Mouse (Mus musculus) midbrain, embryonic 14.5 days (tissue): ENCODE measurements around the gene Reps1. TPM values are rescaled to one million over a fixed set of nuclear protein-coding genes. Genes with fewer than 3 reads are reported as not detected.
A peak's percentile ranks its signal among the peaks of the same experiment; 100 is the strongest.
"Not testable (repeated sequence)": the region's sequence is repeated elsewhere in the genome, so short reads cannot be mapped to it uniquely, and the experiment has no call there.

Experiments used
- ATAC-seq: fragments of 200-750 bp; cut with Nextera tagmentation; 2 replicates; pipeline ENCODE4 v1.8.0; 2017; ENCODE audit warnings: moderate number of reproducible peaks, moderate library complexity; ENCODE audit not compliant: low FRiP score, low TSS enrichment
- DNase-seq: peaks from one replicate; pipeline ENCODE4 v3.0.0-alpha.2; 2015
- H3K27ac ChIP-seq: fragments of 300-500 bp; sonication (generic); replicated peaks from 2 replicates; pipeline ENCODE4 v1.5.1; 2014; ENCODE audit warnings: mild to moderate bottlenecking, low read depth, low read length, moderate library complexity
- H3K27me3 ChIP-seq: fragments of 300-500 bp; sonication (generic); 2 replicates; pipeline ENCODE4 v1.6.1; 2014; ENCODE audit warnings: low read length, control low read depth, mixed read lengths; ENCODE audit not compliant: control insufficient read depth, insufficient read depth
- H3K36me3 ChIP-seq: fragments of 300-500 bp; sonication (generic); 2 replicates; pipeline ENCODE4 v1.6.1; 2014; ENCODE audit warnings: low read length, control low read depth; ENCODE audit not compliant: control insufficient read depth, insufficient read depth
- H3K4me1 ChIP-seq: fragments of 300-500 bp; sonication (generic); 2 replicates; pipeline ENCODE4 v1.6.1; 2014; ENCODE audit warnings: mild to moderate bottlenecking, antibody characterized with exemption, low read length, control low read depth; ENCODE audit not compliant: control insufficient read depth, insufficient read depth
- H3K4me2 ChIP-seq: fragments of 300-500 bp; sonication (generic); 2 replicates; pipeline ENCODE4 v1.6.1; 2014; ENCODE audit warnings: mild to moderate bottlenecking, low read length, moderate library complexity
- H3K4me3 ChIP-seq: fragments of 300-500 bp; sonication (generic); replicated peaks from 2 replicates; pipeline ENCODE4 v1.5.1; 2014; ENCODE audit warnings: low read depth, low read length
- H3K9ac ChIP-seq: fragments of 300-500 bp; sonication (generic); replicated peaks from 2 replicates; pipeline ENCODE4 v1.6.1; 2014; ENCODE audit warnings: mild to moderate bottlenecking, low read length, moderate library complexity
- H3K9me3 ChIP-seq: fragments of 300-500 bp; sonication (generic); 2 replicates; pipeline ENCODE4 v1.6.1; 2016; ENCODE audit warnings: low read length, control low read depth, mixed read lengths; ENCODE audit not compliant: control insufficient read depth
- WGBS: fragments of 180-500 bp; shearing (Covaris S2); extraction: QIAGEN DNeasy Blood & Tissue Kit; methylation state at CpG from one replicate; pipeline ENCODE4 v1.1.7; 2014; 5-methylcytosine and 5-hydroxymethylcytosine counted together
- polyA plus RNA-seq: library from polyadenylated mRNA; unstranded; fragments of >200 nt; fragmentation: Nextera tagmentation; extraction: Ambion mirVana; gene quantifications from 2 replicates; pipeline ENCODE4 v1.2.1, GENCODE M21; 2014

Reps1 gene
- polyA plus RNA-seq, 1 experiment from 2014 or later, result 23.1 TPM

DNA sequence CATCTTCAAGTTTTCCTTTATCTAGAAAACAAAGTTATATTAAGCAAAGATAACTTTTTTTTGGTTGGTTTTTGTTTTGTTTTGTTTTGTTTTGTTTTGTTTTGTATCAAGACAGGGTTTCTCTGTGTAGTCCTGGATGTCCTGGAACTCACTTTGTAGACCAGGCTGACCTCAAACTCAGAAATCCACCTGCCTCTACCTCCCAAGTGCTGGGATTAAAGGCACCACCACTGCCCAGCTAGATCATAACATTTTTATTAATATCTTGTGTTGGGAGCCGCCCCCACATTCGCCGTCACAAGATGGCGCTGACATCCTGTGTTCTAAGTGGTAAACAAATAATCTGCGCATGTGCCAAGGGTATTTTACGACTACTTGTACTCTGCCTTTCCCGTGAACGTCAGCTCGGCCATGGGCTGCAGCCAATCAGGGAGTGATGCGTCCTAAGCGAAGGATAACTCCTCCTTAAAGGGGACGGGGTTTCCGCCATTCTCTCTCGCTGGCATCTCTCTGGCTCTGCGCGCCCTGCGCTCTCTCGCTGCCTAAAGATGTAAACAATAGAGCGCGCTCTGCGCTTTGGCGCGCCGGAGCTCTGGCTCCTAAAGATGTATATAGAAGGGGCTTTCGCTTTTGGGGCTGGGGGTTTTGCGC is 83.3 kb downstream of the Reps1 start:
- not testable (repeated sequence) for H3K4me1 ChIP-seq, H3K9ac ChIP-seq, DNase-seq, H3K27ac ChIP-seq, H3K27me3 ChIP-seq, H3K36me3 ChIP-seq, ATAC-seq, H3K9me3 ChIP-seq
- Histone ChIP-seq H3K4me2 (peak overlapping the region; percentile 41; the same call in 1 of the 2 replicates), H3K4me3 (peak overlapping the region; percentile 17; the same call in 1 of the 2 replicates)
- 71% methylated on average over 13 of the region's 26 CpGs for WGBS

DNA sequence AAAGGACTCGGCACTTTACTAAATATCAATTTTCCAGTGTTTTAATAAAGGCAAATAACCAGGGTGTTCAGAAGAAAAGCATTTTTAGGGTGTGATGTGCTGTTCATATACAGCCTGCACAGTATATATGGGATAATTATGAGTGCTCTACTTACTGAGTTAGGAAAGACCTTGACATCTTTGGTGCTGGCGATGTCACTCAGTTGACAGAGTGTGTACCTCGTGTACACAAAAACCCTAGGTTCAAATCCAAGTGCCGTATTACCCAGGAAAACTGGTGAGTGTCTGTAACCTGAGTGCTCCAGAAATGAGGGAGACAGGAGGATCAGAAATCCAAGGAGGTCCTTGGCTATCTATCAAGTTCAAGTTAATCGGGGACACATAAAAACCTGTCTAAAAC is 84.0 kb downstream of the Reps1 start:
- WGBS, result 82% methylated on average over 5 of the region's 5 CpGs
- peak; percentile 64; the same call in 1 of the 2 replicates for ATAC-seq
- no peaks in the 10 kb centered on the region for H3K27me3 ChIP-seq
- H3K27ac ChIP-seq, result no peak overlapping the region
- H3K9ac ChIP-seq, result no peak overlapping the region
- peak overlapping the region; percentile 41 for H3K4me2 ChIP-seq
- no peaks in the 10 kb centered on the region for H3K36me3 ChIP-seq
- no peaks in the 10 kb centered on the region for H3K9me3 ChIP-seq
- H3K4me1 ChIP-seq, result no peaks in the 10 kb centered on the region
- peak overlapping the region; percentile 17; the same call in 1 of the 2 replicates for H3K4me3 ChIP-seq
- DNase-seq, result no peak

DNA sequence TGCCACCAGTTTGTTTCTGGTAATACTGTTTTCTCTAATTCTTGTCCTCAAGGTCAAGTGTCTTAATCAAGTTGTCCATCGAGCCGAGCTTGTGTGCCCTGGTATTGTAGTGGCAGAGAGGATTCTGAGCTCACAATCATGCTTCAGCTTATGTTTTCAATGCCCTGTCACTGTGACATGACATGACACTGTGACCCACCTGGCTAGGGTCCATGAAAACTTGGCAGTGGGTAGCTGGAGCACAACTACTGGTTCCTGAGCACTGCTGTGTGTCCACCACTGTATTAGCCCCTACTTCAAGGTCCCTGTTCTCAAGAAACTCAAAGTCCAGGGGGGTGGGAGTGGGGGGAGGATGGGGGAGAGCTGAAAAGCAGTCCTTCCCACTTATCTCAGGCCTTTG is 85.7 kb downstream of the Reps1 start:
- H3K4me2 ChIP-seq, result no peak overlapping the region
- no peak for DNase-seq

DNA sequence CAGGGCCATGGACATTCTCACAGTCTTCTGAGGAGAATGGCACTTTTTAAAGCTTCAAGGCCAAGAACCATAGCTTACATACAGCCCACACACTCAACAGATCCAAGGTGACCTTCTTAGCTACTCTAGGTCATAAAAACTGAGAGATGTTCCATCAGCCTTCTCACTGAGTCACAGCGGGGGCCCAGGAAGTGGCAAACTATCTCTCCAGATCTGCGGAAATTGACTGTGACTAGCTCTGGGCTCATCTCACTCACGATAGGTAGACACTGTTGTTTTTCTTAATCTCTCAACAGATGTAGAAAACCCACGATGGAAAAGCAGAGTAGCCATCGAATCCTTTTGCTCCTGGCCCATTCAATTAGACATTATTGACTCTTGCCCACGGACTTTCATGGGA is 86.6 kb downstream of the Reps1 start:
- no peak for DNase-seq
- H3K27me3 ChIP-seq, result no peaks in the 10 kb centered on the region
- WGBS, result 91% methylated on average over 6 of the region's 6 CpGs
- no peaks in the 10 kb centered on the region for H3K4me1 ChIP-seq
- H3K9me3 ChIP-seq, result no peaks in the 10 kb centered on the region
- no peak overlapping the region for H3K27ac ChIP-seq
- no peak overlapping the region for H3K9ac ChIP-seq
- ATAC-seq, result no peak
- H3K4me3 ChIP-seq, result no peak overlapping the region
- no peak overlapping the region for H3K4me2 ChIP-seq
- no peaks in the 10 kb centered on the region for H3K36me3 ChIP-seq

More for the DNA sequence above, 85.7 kb downstream of the Reps1 start:
- H3K4me1 ChIP-seq, result no peaks in the 10 kb centered on the region
- H3K27ac ChIP-seq, result no peak overlapping the region
- no peaks in the 10 kb centered on the region for H3K9me3 ChIP-seq
- H3K27me3 ChIP-seq, result no peaks in the 10 kb centered on the region
- no peak for ATAC-seq
- no peak overlapping the region for H3K9ac ChIP-seq
- H3K4me3 ChIP-seq, result no peak overlapping the region
- WGBS, result 87% methylated on average over 2 of the region's 2 CpGs
- no peaks in the 10 kb centered on the region for H3K36me3 ChIP-seq

DNA sequence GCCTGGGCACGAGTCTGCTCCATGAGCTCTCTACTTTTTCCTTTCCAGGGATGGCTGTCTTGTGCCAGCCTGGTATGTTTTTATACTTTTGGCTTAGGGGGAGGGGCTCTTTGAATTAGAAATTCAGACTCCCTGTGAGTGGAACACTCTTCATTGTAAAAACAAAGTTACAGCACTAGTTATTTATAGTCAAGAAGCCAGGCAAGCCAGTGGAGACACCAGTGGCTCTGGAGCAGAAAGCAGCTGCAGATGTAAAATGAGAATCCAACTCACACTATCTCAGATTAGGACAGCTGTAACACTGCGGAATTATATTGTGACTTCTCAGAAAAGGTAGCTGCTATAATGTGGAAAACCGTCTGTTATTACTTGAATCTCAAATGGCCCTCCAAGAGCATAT is 91.6 kb downstream of the Reps1 start:
- Histone ChIP-seq H3K4me2 (no peak overlapping the region), H3K27me3 (no peaks in the 10 kb centered on the region), H3K4me1 (no peaks in the 10 kb centered on the region), H3K4me3 (no peak overlapping the region), H3K9ac (no peak overlapping the region), H3K27ac (no peak overlapping the region), H3K9me3 (no peaks in the 10 kb centered on the region), H3K36me3 (no peaks in the 10 kb centered on the region)
- 82% methylated on average over 3 of the region's 3 CpGs for WGBS
- DNase-seq, result no peak
- ATAC-seq, result no peak

- DNase-seq, result no peak
- H3K9ac ChIP-seq, result no peak overlapping the region
- H3K9me3 ChIP-seq, result no peaks in the 10 kb centered on the region
- no peak overlapping the region for H3K4me3 ChIP-seq
- H3K27ac ChIP-seq, result no peak overlapping the region
- no peaks in the 10 kb centered on the region for H3K36me3 ChIP-seq
- H3K27me3 ChIP-seq, result no peaks in the 10 kb centered on the region
- no peak overlapping the region for H3K4me2 ChIP-seq
- H3K4me1 ChIP-seq, result no peaks in the 10 kb centered on the region
- ATAC-seq, result no peak
- 89% methylated on average over 7 of the region's 7 CpGs for WGBS
Observed at GRCm38 (mm10) chr10:18162435-18162971, 106.8 kb downstream of the Reps1 start.

Other genes with a start within 250 kb of the Reps1 start
- gene Heca, start 107.8 kb upstream of the Reps1 start, polyA plus RNA-seq, result 7.3 and 8.9 TPM in 2 replicates
- 69.0 and 90.6 TPM in 2 replicates for gene Abracl, start 32.6 kb upstream of the Reps1 start, polyA plus RNA-seq
- 0.25 and 0.73 TPM in 2 replicates for gene Ect2l, start 155.0 kb downstream of the Reps1 start, polyA plus RNA-seq
- 7.9 and 8.3 TPM in 2 replicates for gene Ccdc28a, start 179.1 kb downstream of the Reps1 start, polyA plus RNA-seq